Mouse (Mus musculus): ENCODE results near the gene Olfr539.
A peak's percentile ranks its signal among the peaks of the same experiment; 100 is the strongest.
"Not testable (repeated sequence)": the region's sequence is repeated elsewhere in the genome, so short reads cannot be mapped to it uniquely, and the experiment has no call there.

Olfr539 gene

DNA sequence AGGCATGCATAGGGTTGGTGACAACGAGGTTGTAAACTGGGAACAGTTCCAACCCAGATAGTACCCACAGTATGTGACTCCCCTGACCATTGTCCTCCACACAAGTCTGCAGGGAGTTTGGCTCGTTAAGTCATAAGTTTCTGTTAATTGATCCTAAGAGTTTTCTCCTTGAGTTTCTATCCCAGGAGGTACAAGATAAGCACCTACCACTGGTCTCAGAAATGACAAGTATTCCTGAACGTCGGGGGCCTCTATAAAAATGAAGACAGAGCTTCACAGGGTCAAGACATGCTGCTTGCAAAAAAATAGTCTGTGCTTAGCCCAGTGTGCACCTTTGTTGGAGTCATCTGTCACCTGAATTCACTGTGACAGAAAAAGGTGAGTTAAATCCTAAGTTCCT, at the start of gene Olfr539:
TSS of gene Olfr539 (plus strand) at position 301 of the 400 bp plus-strand sequence.
- DNase-seq (ENCODE audit: low read depth, low spot score), result no peak

DNA sequence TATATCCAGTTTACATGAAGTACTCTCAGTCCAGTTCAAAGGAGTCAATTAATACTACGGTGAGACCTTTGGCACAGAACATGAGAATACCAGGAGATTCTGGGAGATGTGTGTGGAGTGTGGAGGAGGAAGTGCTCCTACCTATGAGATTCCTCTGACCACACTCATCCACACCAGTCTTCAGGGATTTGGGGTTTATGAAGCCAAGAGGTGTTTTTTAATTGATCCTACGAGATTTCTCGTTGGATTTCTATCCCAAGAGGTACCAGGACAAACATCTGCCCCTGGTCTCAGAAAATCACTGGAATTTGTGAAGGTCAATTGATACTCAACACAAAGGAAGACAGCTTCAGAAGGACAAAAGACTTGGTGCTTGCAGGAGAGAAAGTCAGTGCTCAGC, 31.1 kb upstream of the Olfr539 start, which contains the start of gene Olfr61:
TSS of gene Olfr61 (plus strand) at position 301 of the 400 bp plus-strand sequence.
- DNase-seq (ENCODE audit: low read depth, low spot score), result not testable (repeated sequence)

DNA sequence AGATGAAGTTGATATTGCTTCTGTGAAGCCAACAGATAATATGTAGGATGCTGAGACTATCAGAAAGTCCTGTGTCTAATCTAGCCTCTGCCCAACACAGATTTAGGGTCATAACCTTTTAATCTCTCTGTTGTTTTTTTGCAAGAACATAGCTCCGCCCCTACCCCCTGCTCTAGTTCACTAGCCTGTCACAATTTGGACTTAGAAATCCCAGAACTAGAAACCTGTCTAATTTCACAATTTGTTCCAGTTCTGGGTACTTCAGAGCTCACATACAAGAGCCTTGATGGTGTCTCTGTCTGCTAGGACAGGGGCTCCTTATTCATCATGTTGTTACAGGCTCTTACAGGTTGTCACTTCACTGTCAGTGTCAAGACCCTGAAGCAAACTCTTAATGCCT, 29.2 kb upstream of the Olfr539 start:
- no peak for DNase-seq (ENCODE audit: low read depth, low spot score)

DNA sequence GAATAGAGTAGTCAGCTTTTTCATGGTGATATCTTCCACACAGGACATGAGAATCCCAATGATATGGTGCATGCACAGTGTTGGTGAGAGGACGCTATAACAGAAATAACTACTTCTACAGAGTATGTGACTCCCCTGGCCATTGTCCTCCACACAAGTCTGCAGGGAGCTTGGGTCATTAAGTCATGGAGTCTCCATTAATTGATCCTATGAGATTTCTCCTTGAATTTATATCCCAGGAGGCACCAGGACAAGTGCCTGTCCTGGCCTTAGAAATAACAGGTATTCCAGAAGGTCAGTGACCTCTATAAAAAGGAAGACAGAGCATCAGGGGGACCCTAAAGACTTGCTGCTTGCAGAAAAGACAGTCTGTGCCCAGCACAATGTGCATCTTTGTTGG, 13.6 kb upstream of the Olfr539 start, which contains the start of gene Olfr53:
TSS of gene Olfr53 (plus strand) at position 301 of the 400 bp plus-strand sequence.
- DNase-seq (ENCODE audit: low read depth, low spot score), result no peak

DNA sequence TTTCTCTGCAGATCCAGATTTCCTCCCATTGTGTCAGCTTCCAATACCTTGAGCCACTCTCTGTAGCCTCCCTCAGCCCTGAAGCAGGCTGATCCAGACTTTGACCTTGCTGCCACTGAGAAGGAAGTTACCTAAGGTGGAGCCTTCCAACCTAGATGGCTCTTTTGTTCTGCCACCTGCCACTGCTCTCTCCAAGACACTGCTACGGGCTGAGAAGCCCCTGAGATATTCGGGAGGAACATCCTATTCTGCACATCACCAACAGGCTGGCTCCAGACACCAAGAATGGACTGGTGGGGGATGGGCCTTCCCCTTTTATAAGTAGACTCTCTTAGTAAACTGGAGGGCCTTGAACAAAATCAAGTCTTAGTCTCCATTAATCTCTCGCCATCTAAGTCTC, 11.0 kb downstream of the Olfr539 start:
- DNase-seq (ENCODE audit: low read depth, low spot score), result not testable (repeated sequence)

DNA sequence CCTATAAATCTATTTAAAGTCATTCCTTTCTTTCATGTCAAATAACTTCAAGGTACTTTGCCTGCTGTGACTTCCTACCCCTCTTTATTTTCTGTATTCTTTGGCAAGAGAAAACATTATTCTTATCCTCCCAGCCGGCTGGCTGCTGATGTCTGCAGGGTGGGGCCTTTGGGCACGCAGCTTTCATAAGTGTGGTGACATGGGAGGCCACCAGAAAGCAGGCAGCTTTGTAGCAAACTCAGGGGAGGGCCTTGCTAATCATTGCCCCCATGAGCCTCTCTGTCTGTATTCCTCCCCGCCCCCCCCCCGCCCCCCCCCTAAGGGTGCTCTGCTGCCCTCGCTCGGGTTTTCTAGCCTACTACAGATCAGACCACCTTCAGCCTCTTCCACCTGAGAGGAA, 16.1 kb downstream of the Olfr539 start:
- DNase-seq (ENCODE audit: low read depth, low spot score), result peak; percentile 29

DNA sequence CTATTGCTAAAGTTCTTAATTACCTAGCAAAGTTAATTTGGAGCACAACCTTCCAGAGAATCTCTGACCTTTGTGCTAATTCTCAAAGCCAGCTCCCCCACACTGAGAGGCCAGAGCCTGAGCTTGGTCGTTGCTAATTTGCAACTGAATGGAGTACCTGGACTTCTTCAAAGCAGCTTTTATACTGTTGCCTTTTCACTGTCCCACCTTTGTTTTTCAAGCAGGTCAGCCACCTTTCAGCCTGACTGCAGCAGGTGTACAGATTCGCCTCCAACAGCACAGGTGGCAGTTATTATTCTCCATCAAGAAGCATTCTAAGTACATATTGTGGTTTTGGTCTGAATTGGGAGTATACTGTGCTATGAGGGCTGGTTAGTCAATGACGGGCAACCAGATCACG, 19.9 kb downstream of the Olfr539 start:
- not testable (repeated sequence) for DNase-seq (ENCODE audit: low read depth, low spot score)

DNA sequence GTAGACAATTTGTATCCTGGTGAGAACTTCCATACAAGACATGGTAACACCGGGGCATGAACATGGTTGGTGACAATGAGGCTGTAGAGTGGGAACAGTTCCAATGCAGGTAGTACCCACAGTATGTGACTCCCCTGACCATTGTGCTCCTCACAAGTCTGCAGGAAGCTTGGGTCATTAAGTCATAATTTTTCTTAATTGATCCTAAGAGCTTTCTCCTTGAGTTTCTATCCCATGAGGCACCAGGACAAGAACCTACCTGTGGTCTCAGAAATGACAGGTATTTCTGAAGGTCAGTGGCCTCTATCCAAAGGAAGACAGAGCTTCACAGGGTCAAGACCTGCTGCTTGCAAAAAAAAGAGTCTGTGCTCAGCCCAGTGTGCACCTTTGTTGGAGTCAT, 21.9 kb downstream of the Olfr539 start, which contains the start of gene Olfr45:
TSS of gene Olfr45 (plus strand) at position 301 of the 400 bp plus-strand sequence.
- DNase-seq (ENCODE audit: low read depth, low spot score), result no peak

DNA sequence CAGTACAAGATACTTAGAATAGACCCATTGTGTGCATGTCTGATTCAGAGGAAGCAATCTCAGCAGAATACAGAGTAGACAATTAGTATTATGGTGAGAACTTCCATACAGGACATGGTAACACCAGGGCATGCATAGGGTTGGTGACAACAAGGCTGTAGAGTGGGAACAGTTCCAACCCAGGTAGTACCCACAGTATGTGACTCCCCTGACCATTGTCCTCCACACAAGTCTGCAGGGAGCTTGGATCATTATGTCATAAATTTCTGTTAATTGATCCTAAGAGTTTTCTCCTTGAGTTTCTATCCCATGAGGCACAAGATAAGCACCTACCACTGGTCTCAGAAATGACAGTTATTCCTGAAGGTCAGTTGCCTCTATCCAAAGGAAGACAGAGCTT, 37.2 kb downstream of the Olfr539 start, which contains the start of gene Olfr541:
TSS of gene Olfr541 (plus strand) at position 301 of the 400 bp plus-strand sequence.
- no peak for DNase-seq (ENCODE audit: low read depth, low spot score)

DNA sequence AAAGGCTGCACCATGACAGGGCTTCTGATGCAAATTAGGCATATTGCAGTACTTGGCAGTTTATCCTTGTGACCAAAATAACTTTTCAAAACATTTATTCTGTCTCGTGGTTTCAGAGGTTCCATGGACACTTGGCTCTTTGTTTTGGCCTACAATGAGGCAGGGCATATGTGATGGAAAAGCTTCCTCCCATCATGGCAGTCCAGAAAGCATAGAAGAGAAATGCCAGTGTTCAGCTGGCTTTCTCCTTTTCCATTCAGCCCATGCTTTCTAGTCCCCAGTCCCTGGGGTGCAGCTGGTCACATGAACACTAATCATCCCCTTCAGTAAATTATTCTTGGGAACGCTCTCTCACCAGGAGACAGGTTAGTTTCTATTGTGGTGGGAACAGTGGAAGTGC, 46.6 kb downstream of the Olfr539 start:
- no peak for DNase-seq (ENCODE audit: low read depth, low spot score)

DNA sequence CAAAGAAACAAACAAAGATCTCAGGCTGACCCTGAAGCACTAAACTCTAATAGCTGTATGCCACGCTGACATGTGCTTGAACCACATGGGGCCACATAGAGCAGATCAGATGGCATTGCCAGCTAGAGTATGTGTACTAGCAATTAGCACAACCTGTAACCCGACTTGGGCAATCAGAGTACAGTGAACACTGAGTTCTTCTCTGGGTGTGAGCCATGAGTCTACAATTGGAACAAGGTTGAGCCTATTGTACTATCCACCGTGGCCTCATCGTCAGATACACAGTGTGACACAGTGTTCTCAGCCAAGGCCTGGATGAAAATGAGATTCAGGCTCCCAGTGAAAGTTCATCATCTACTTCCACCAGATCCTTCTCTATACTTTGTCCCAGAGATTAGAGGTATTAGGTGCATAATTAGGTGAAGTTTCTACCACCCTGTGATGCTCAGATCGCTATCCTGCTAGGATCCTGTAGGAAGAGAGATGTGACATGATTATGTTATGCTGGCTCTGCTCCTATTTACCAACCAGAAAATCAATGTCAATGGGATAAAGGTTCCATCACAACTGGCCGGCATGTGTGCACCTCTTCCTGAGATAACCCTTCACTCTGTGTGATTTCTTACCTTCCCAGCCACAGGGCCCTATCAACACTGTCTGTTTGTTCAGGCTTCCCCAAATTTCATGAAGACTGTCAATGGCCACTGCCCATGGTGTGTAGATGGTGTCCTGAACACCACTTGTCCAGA, 48.0 kb downstream of the Olfr539 start:
- no peak for DNase-seq (ENCODE audit: low read depth, low spot score)

DNA sequence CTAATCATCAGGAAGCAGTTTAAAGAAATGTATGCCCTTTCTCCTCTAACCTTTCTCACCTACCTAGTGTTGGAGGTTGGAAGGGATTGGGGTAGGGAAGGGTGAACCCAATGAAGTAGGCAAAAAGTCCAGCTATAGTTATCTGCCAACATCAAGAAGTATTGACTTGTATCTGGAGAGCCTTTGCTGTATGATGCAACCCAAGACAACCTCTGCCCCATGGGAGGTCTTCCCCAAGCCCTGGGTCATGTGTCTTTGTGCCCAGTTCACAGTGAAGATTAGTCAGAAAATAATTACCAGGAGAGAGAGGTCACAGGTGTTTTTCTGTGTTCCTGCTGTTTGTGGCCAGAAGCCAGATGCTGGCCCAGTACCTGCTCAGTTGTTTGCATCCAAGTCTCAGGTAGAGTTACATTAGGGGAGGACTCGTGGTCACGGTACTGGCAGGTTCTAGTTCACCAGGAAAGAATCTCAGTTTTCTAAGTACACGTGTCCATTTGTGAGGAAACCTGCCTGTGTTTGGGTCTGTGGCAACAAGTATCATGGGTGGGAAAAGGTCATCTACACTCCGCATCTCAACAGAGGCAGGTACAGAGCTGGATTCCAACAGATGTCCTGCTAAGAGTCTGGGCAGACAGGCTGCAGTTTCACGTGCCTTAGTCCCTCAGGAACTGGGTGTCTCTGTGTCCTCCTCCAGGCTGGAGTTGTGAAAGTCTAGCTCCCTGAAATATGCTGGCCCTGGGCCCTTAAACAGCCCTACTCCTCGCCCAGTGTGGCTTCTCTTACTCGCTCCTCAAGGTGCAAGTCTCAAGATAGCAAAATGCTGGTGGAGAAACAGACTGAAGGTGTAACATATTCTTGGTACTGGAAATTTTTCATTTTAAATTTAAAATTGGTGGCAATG, 57.7 kb downstream of the Olfr539 start:
- DNase-seq (ENCODE audit: low read depth, low spot score), result peak; percentile 54

DNA sequence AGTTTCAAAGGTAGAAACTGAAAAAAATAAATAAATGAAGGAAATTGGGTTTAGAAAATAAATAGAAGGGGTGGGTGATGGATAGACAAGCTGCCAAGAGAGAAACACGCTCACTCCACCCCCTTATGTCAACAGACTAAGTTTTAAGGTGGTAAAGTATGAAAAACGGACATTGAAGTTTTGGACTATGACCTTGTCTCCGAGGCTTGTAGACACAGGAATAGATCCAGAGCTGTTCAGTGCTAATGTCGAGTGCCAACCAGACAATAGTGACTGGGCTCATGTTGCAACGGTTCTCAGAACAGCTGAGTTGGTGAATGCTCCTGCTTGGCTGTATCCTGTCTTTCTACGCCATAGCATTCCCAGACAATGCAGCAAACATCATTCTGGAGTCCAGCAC, 61.4 kb downstream of the Olfr539 start:
- no peak for DNase-seq (ENCODE audit: low read depth, low spot score)

DNA sequence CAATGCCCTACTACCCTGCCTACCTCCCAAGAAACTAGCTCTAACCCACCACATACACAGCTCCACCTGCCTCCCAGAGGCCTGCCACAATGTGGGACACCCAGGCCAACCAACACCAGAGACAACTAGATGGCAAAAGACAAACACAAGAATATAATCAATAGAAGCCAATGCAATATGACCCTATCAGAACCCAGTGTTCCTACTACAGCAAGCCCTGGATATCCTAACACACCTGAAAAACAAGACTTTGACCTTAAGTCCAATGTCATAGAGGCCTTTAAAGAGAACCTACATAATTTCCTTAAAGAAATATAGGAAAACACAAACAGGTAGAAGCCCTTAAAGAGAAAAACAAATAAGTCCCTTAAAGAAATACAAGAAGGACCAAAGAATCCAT, 65.8 kb downstream of the Olfr539 start:
- DNase-seq (ENCODE audit: low read depth, low spot score), result no peak
